Mouse (Mus musculus): ENCODE measurements around the gene Srxn1. TPM values are rescaled to one million over a fixed set of nuclear protein-coding genes. Genes with fewer than 3 reads are reported as not detected.
A peak's percentile ranks its signal among the peaks of the same experiment; 100 is the strongest.

The Srxn1 gene
- polyA plus RNA-seq, 1 experiment from 2014 or later: 7.7 TPM

GRCm38 (mm10) chr2:152080685-152081541 is 24.4 kb upstream of the Srxn1 start, which contains the start of gene Scrt2:
TSS of gene Scrt2 (plus strand) at chr2:152081529.
- WGBS: under 1% methylated on average over 24 of the region's 24 CpGs
- peaks cover 97% of the 10 kb centered on the region for H3K27me3 ChIP-seq (replicated peaks)
- H3K4me1 ChIP-seq: peaks cover 15% of the 10 kb centered on the region
- no peaks in the 10 kb centered on the region for H3K9me3 ChIP-seq
- no peaks in the 10 kb centered on the region for H3K36me3 ChIP-seq
- H3K27ac ChIP-seq (replicated peaks): no peak within 1 kb of the TSS
- ATAC-seq (ENCODE audit: extremely low read depth, insufficient number of reproducible peaks, low FRiP score, low TSS enrichment): no peak
- H3K9ac ChIP-seq: peak within 1 kb of the TSS; percentile 40; the same call in 1 of the 2 replicates
- peak within 1 kb of the TSS; percentile 40 for H3K4me3 ChIP-seq
- H3K4me2 ChIP-seq: peak within 1 kb of the TSS; percentile 66

DNA sequence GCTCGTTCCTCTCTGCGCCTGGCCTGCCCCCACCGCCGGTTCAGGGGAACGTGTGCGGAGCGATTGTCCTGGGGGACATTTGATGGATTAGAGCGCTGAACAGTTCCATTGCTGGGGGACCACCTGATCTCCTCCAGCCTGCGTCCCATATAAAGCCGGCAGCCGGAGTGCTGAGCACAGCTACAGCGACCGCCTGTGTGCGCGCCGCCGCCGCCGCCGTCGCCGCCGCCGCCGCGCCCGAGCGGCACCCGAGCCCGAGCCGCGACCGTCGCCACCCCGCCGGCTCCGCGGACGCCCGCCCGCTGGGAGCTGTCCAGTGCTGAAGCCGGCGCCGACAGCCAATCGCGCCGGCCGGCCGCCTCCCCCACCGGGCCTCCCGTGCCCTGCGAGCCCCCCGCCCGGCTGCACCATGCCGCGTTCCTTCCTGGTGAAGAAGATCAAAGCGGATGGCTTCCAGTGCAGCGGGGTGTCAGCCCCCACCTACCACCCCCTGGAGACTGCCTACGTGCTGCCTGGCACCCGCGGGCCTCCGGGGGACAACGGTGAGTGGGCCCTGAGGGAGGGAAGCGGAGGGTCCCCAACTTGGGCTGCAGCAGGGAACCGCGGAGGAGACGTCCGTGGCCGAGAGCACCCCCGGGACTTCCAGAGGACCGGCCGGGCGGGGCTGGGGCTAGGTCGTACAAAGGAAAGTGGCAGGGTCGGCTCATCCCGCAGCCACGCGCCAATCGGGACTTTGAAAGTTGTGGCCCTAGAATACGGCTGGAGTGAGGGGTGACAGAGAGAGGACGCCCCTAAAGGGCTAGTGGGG is 23.5 kb upstream of the Srxn1 start:
- Histone ChIP-seq H3K36me3 (no peaks in the 10 kb centered on the region), H3K9me3 (no peaks in the 10 kb centered on the region), H3K4me3 (peak overlapping the region; percentile 40), H3K4me1 (peaks cover 18% of the 10 kb centered on the region), H3K9ac (peak overlapping the region; percentile 40; the same call in 1 of the 2 replicates), H3K27ac (replicated peaks) (no peak overlapping the region), H3K4me2 (peak overlapping the region; percentile 66), H3K27me3 (replicated peaks) (peaks cover 92% of the 10 kb centered on the region)
- peak; percentile 65; the same call in 1 of the 2 replicates for ATAC-seq (ENCODE audit: extremely low read depth, insufficient number of reproducible peaks, low FRiP score, low TSS enrichment)
- WGBS: under 1% methylated on average over 70 of the region's 81 CpGs

GRCm38 (mm10) chr2:152082456-152083285 is 22.6 kb upstream of the Srxn1 start:
- WGBS: 13% methylated on average over 7 of the region's 7 CpGs
- peak overlapping the region; percentile 40; the same call in 1 of the 2 replicates for H3K4me3 ChIP-seq

GRCm38 (mm10) chr2:152083411-152083810 is 21.9 kb upstream of the Srxn1 start:
- Histone ChIP-seq H3K27me3 (replicated peaks) (peaks cover 84% of the 10 kb centered on the region), H3K4me2 (no peak overlapping the region), H3K4me3 (no peak overlapping the region), H3K9ac (no peak overlapping the region), H3K36me3 (no peaks in the 10 kb centered on the region), H3K9me3 (no peaks in the 10 kb centered on the region), H3K4me1 (peaks cover 32% of the 10 kb centered on the region), H3K27ac (replicated peaks) (no peak overlapping the region)
- ATAC-seq (ENCODE audit: extremely low read depth, insufficient number of reproducible peaks, low FRiP score, low TSS enrichment): no peak
- WGBS: 59% methylated on average over 4 of the region's 4 CpGs

More at GRCm38 (mm10) chr2:152082456-152083285, 22.6 kb upstream of the Srxn1 start:
- H3K4me2 ChIP-seq: peak overlapping the region; percentile 66
- H3K27ac ChIP-seq (replicated peaks): no peak overlapping the region
- H3K27me3 ChIP-seq (replicated peaks): peaks cover 84% of the 10 kb centered on the region
- no peak overlapping the region for H3K9ac ChIP-seq
- H3K4me1 ChIP-seq: peaks cover 27% of the 10 kb centered on the region
- no peaks in the 10 kb centered on the region for H3K36me3 ChIP-seq
- H3K9me3 ChIP-seq: no peaks in the 10 kb centered on the region
- no peak for ATAC-seq (ENCODE audit: extremely low read depth, insufficient number of reproducible peaks, low FRiP score, low TSS enrichment)

- WGBS: 49% methylated on average over 6 of the region's 6 CpGs
- peaks cover 32% of the 10 kb centered on the region for H3K4me1 ChIP-seq
- peaks cover 81% of the 10 kb centered on the region for H3K27me3 ChIP-seq (replicated peaks)
- H3K4me3 ChIP-seq: no peak overlapping the region
- ATAC-seq (ENCODE audit: extremely low read depth, insufficient number of reproducible peaks, low FRiP score, low TSS enrichment): no peak
- no peak overlapping the region for H3K4me2 ChIP-seq
- H3K27ac ChIP-seq (replicated peaks): no peak overlapping the region
- H3K9ac ChIP-seq: no peak overlapping the region
- H3K36me3 ChIP-seq: no peaks in the 10 kb centered on the region
- H3K9me3 ChIP-seq: no peaks in the 10 kb centered on the region
Observed at GRCm38 (mm10) chr2:152084298-152084697, 21.0 kb upstream of the Srxn1 start.

GRCm38 (mm10) chr2:152085414-152085813 is 19.9 kb upstream of the Srxn1 start:
- Histone ChIP-seq H3K4me2 (no peak overlapping the region), H3K9me3 (no peaks in the 10 kb centered on the region), H3K36me3 (no peaks in the 10 kb centered on the region), H3K27me3 (replicated peaks) (peaks cover 81% of the 10 kb centered on the region), H3K4me3 (no peak overlapping the region), H3K27ac (replicated peaks) (no peak overlapping the region), H3K4me1 (peaks cover 32% of the 10 kb centered on the region), H3K9ac (no peak overlapping the region)
- ATAC-seq (ENCODE audit: extremely low read depth, insufficient number of reproducible peaks, low FRiP score, low TSS enrichment): no peak
- 54% methylated on average over 6 of the region's 6 CpGs for WGBS

GRCm38 (mm10) chr2:152086451-152086850 is 18.9 kb upstream of the Srxn1 start:
- ATAC-seq (ENCODE audit: extremely low read depth, insufficient number of reproducible peaks, low FRiP score, low TSS enrichment): no peak
- Histone ChIP-seq H3K4me3 (no peak overlapping the region), H3K9ac (no peak overlapping the region), H3K4me2 (no peak overlapping the region), H3K27me3 (replicated peaks) (peaks cover 81% of the 10 kb centered on the region), H3K9me3 (no peaks in the 10 kb centered on the region), H3K36me3 (no peaks in the 10 kb centered on the region), H3K4me1 (peaks cover 23% of the 10 kb centered on the region), H3K27ac (replicated peaks) (no peak overlapping the region)
- 72% methylated on average over 6 of the region's 6 CpGs for WGBS

DNA sequence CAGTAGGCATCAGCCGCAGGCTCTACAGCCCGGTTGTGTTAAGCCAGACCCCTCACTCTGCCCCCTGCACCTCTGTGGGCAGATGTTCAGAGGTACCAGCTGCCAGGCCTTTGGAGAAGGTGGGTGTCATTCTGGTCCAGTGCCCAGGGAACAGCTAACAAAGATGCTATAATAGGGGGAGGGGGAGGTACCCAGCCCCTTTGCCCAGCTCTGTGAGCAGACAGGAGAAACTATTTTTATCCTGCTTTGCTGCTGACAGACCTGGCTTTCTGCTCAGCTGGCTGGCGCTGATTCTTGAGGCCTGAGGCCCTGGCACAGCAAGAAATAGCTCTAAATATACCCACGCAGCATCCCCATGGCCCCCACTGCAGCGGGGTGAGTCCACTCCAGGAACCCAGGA is 18.2 kb upstream of the Srxn1 start:
- peaks cover 83% of the 10 kb centered on the region for H3K27me3 ChIP-seq (replicated peaks)
- no peak overlapping the region for H3K4me3 ChIP-seq
- 53% methylated on average over 5 of the region's 5 CpGs for WGBS
- H3K4me1 ChIP-seq: peaks cover 19% of the 10 kb centered on the region
- ATAC-seq (ENCODE audit: extremely low read depth, insufficient number of reproducible peaks, low FRiP score, low TSS enrichment): no peak
- peak overlapping the region; percentile 59 for H3K27ac ChIP-seq (replicated peaks)
- H3K9ac ChIP-seq: no peak overlapping the region
- no peak overlapping the region for H3K4me2 ChIP-seq
- H3K9me3 ChIP-seq: no peaks in the 10 kb centered on the region
- H3K36me3 ChIP-seq: no peaks in the 10 kb centered on the region

GRCm38 (mm10) chr2:152089078-152089477 is 16.2 kb upstream of the Srxn1 start:
- Histone ChIP-seq H3K4me3 (no peak overlapping the region), H3K4me1 (peaks cover 27% of the 10 kb centered on the region), H3K27ac (replicated peaks) (no peak overlapping the region), H3K9me3 (no peaks in the 10 kb centered on the region), H3K27me3 (replicated peaks) (peaks cover 83% of the 10 kb centered on the region), H3K36me3 (no peaks in the 10 kb centered on the region), H3K9ac (no peak overlapping the region), H3K4me2 (no peak overlapping the region)
- no peak for ATAC-seq (ENCODE audit: extremely low read depth, insufficient number of reproducible peaks, low FRiP score, low TSS enrichment)
- WGBS: 15% methylated on average over 4 of the region's 4 CpGs

DNA sequence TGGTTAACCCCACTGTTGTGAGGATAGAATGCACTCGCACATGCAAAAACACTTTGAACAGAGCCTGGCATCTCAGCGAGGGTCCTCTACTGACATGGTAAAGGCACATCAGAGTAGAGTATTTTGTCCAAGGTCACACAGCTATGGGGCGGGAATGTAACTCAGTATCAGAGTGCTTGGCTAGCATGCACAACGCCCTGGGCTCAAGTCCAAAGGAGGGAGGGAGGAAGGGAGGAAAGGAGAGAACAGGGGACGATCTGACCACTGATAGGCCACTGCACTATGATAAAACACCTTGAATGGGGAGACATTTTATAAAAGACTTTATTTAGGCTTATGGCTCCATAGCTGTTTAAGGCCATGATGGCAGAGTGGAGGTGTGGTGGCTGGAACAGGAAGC is 15.7 kb upstream of the Srxn1 start:
- Histone ChIP-seq H3K27ac (replicated peaks) (no peak overlapping the region), H3K27me3 (replicated peaks) (peaks cover 83% of the 10 kb centered on the region), H3K4me2 (no peak overlapping the region), H3K36me3 (no peaks in the 10 kb centered on the region), H3K9ac (no peak overlapping the region), H3K4me3 (no peak overlapping the region), H3K4me1 (peaks cover 27% of the 10 kb centered on the region), H3K9me3 (no peaks in the 10 kb centered on the region)
- ATAC-seq (ENCODE audit: extremely low read depth, insufficient number of reproducible peaks, low FRiP score, low TSS enrichment): no peak
- 67% methylated on average over 5 of the region's 5 CpGs for WGBS

DNA sequence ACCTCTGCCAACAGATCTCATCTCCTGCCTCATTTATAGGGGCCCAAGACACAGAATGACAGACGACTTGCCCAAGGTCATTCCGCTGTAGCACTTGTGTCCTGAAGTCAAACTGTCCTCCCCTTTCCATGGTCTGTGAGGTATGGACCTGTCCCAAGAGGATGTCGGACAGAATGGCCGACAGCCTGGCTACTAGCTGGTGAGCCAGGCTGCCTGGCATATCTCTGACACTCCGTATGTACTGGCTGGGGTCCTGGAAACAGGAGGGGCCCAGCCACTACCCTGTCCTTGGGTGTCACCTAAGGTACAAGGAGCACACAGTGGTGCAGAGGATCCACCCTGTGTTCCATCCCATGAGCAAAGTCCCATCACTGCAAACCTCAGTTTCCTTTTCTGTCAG is 14.8 kb upstream of the Srxn1 start:
- Histone ChIP-seq H3K27ac (replicated peaks) (no peak overlapping the region), H3K9ac (no peak overlapping the region), H3K9me3 (no peaks in the 10 kb centered on the region), H3K36me3 (no peaks in the 10 kb centered on the region), H3K4me2 (no peak overlapping the region), H3K4me1 (peaks cover 35% of the 10 kb centered on the region), H3K27me3 (replicated peaks) (peaks cover 83% of the 10 kb centered on the region), H3K4me3 (no peak overlapping the region)
- 69% methylated on average over 5 of the region's 5 CpGs for WGBS
- ATAC-seq (ENCODE audit: extremely low read depth, insufficient number of reproducible peaks, low FRiP score, low TSS enrichment): no peak
